Mouse (Mus musculus) adrenal gland, adult 8-10 months (tissue): ENCODE measurements around the gene Gpr135. TPM values are rescaled to one million over a fixed set of nuclear protein-coding genes. Genes with fewer than 3 reads are reported as not detected.
A peak's percentile ranks its signal among the peaks of the same experiment; 100 is the strongest.
"Not testable (repeated sequence)": the region's sequence is repeated elsewhere in the genome, so short reads cannot be mapped to it uniquely, and the experiment has no call there.

Experiments used
- DNase-seq: peaks from one replicate; pipeline ENCODE4 v3.0.0; 2022
- total RNA-seq, 4 experiments: library from RNA; stranded (reverse); gene quantifications; 2 replicates each; pipeline ENCODE4 v1.2.4; 2022

Gpr135 gene
- total RNA-seq, 4 experiments from 2014 or later = 2.2 to 2.9 (median 2.6) TPM

DNA sequence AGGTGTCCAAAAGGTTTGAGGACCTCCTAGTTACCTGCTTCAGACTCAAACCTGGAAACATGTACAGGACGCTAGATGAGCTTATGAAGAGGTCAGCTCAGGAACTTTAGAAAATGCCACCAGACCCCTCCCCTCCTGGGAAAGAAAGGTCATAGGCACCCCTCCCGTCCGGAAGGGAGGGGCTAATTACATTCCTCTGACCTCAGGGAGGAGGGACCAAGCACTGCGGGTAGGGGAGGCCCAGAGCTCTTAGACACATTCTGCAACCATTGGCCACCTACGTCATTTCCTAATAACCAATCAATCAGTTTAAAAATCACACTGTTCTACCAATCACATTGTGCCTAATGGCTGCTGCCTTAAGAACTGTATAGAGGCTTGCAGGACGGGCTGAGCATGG lies 18.4 kb downstream of the Gpr135 start:
- no peak for DNase-seq

DNA sequence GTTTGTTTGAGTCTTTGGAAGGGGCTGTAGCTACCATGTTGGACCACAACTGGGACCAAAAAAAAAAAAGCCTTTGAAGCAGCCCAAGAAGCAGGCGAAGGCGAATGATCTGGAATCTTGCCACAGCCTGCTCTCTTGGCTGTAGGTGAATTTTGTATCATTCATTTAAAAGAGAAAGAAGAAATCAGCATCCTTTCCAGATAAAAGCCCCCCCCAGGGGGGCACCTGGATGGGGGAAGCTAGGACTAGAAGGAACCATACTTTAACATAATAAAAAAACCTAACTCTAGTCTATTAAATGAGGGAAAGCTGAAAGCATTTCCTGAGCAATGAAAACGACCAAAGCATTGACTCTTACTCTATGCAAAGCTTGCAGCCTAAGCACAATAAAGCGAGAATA lies 20.1 kb downstream of the Gpr135 start:
- no peak for DNase-seq

DNA sequence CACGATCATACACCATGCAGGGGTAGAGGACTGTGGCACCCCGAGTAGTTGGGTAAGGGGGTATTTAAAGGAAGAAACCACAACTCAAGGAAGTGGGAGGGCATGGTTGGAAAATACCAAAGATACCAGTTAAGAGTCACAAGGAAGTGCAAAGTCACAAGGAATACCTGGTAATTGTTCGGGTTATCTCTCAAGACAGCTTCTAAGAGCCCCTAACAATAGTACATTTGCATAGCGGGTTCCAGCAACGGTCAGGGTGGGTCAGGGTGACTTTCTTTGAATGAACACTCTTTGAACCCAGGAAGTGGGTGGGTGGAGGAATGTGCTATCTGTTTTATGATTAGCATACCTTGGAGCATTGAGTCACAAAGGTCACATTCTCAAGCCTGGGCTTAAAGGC lies 20.8 kb downstream of the Gpr135 start:
- DNase-seq = not testable (repeated sequence)

DNA sequence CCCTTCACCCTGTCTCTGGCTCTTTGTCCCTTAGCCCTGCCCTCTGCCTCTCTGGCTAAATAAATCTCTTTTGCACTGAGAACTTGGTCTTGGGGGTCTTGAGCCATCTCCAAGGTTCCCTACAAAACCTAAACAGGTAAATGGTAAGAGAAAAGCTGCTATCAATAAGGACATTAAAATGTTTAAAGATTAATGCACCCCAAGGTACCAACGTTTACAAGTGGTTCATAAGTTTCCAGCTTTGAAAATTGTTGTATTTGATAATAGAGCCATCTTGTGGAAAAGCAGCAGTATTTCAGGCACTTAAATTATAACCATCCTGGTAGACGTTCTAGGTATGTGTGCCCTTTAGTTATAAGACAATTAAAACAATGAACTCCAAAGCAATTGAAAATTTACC lies 23.4 kb downstream of the Gpr135 start:
- no peak for DNase-seq

DNA sequence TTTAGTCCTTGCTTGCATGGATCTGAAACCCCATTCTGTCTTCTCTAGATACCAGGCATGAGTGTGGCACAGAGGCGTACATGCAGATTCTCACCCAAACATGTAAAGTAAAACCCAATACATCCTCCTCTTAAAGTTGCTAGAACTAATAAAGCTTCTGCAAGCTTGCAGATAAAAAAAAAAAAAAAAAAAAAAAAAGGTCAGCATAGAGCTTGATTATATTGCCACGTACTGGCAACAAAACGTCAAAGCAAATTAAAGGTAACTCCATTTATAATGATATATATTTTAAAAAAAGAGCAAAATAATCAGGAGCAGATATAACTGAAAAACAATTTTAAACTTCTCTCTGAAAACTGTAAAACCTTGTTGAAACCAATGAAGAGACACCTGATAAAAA lies 29.7 kb downstream of the Gpr135 start:
- DNase-seq = no peak

DNA sequence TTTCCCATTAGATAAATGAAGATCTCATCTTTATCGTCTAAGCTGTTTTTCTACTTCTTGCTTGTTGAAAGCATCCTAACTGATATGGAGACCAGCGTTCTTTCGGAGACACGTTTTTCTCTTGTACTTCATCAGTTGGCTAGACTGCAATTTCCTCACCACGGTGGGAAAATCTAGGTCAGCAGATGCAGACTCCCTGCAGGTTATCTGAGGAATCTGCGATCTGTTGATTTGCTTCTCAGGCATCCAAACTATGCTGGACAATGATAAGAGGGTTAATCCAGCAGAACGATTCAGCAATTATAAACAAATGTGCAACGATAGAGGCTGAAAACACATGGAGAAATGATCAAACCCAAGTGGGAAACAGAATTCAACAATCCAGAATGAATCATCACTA lies 31.4 kb downstream of the Gpr135 start:
- no peak for DNase-seq

DNA sequence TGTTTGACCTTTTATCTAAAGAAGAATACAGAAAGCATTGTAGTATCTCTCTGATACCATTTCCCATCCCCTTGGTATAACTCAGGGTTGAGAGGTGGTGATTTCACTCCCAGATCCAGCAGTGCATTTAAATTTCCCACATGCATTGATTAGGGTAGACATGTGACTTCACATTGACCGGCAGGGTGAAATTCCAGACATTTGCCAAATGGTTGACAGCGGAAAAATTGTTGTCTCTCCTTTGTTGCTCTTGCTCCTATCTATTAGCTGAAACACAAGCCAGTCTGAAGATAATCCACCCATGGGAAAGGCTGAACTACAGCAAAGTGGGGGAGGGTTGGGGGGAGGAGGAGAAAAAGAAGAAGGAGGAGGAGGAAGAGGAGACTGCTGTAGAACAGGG lies 32.1 kb downstream of the Gpr135 start:
- no peak for DNase-seq

DNA sequence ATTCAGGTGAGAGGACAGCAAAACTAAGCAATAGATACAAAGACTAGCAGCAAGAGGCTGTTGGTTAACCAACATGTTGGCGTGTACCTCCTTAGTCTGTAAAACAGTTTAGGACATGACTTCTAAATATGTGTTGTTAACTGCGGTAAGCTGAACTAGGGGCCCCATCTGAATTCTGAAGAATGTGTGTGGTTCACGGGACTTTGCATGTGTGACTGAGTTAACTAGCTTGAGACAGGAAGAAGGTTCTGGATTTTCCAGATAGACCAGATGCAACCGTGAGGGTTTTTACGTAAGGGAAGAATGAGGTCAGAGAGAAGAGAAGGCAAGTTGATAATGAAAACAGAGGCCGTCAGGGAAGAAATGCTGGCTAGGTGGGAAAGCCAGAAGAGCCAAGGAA lies 33.9 kb downstream of the Gpr135 start:
- no peak for DNase-seq

DNA sequence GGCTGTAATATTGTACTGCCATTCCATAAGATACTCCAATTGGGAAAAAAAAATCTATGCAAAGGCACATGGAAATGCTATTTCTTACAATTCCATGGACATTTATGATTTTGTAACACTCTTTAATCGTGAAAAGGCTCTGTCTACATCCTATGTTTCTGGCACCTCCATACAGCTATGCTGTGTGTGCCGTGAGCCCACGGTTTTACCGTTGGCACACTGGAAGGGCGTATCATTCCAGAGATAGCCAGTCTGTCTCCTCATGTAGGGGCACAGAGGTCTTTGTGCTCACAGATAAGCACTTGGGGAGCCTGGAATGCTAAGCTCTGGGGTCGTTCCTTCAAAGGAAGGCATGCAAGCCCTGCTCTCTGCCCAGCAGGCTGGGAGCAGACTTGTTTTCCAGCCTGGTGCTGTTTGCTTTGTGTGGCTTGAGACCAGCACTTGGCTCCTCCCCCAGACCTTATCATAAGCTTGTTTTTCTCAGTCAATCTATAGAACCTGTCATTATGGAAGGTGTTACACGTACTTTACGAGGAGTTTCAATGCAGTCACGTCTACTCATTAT lies 34.7 kb downstream of the Gpr135 start:
- no peak for DNase-seq

DNA sequence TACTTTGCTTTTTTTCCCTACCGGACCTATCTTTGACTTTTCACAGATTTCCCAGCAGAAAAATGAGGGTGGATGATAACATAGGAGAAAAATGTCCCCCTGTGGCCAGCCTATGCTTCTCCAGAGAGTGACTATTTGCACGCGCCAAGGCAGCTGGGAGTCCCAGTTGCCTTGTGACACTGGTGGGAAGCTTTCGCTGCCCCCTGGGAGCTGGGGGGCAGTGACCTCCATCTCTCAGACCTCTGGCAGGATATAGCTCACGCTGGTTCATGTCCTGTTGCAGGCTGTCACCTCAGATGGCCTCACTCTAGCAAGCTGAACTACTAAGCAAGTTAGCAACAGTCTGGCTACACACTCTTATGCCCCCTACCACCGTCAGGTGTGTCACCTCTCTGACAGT lies 39.1 kb downstream of the Gpr135 start:
- no peak for DNase-seq

DNA sequence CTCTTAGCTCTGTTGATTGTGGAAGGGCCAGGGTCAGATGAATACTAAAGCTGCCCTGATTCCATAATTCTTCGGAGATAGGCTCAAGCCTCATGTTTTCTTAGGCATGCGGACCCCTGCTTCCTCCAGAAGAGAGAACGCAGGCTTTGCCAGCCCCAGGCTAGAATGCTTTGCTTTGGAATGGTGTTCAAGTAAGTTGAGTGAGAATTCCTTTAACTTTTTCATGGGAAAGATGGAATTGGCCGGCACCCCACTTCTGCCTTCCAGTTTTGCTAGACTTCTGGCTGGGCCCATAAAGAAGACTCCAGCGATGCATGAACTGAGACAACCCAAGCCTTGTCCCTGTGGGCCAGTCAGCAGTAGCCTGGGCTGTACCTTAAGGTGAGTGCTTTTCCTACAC lies 39.8 kb downstream of the Gpr135 start:
- no peak for DNase-seq

DNA sequence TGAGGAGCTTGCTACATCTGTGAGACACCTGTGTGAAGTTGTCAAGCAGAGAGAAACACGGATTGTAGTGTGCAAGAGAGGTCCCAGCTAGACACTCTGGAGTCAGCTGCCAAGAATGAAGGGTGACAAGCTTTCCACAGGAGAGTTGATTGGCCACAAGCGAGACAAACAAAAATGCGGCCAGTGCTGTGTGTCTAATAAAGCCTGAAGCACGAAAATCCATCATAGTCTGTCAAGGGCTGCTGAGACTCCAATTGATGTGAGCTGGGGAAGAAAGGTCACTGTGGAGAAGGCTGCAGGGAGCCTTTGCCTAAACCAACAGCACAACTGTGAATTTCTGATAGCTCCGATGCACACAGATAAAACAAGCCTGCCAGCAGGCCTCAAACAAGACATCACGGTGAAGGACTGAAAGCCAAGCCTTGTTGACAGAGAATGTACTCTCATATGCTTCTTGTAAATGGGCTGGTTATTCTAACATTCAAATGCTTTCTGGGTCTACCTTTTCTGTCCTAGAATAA lies 45.6 kb downstream of the Gpr135 start:
- no peak for DNase-seq

DNA sequence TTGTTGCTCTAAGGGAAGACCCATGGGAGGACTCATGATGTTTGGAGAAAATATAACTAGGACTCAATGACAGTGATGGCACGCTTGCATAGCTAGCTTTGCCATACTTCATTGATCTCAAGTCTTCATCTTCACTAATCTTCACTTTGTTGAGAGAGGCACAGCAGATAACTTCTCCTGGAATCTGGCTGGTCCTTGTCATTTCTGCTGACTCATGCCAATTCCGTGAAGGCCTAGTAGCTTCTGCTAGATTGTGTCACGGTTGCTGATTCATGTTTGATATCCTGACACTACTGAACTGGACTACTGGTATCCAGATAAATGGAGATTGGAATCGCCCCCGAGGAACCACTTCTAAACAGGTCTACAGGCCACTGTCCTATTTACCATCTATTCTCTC lies 47.4 kb downstream of the Gpr135 start:
- DNase-seq = no peak

DNA sequence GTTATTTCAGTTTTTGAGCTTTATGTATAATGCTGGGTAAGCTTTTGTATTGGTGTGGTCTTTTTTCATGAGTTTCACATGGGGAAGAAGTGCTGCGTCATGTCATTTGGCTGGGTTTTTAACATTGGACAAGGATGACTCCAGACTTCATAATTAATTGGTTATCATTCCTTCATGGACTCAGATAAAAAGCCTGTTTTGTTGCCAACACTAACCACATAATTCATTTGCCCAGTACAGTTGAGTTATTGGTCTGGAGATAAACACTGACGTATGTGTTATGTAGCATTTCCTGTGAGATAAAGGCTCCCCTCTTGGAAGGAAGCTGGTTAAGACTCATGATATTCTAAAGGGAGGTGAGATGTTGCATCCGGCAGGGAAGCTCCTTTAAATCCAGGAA lies 48.1 kb downstream of the Gpr135 start:
- peak; percentile 28 for DNase-seq

DNA sequence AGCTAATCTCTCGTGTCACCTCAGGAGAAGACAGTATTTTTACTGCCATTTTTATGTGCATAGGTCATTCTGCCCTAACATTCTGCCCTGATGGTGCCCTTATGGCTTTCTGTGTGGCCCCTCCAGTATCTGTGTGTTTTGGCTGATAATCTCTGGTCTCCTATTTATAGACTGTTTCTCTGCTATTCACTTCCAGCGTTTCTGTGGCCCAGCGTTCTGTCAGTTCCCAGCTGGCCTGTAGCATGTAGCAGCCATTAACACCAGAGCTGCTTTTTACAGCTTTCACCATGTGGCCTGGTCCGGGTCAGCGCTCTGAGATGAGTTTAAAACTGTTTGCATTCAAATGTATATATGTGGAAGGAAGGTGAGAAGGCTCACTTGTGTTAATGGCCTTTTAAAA lies 49.4 kb downstream of the Gpr135 start:
- DNase-seq = no peak

DNA sequence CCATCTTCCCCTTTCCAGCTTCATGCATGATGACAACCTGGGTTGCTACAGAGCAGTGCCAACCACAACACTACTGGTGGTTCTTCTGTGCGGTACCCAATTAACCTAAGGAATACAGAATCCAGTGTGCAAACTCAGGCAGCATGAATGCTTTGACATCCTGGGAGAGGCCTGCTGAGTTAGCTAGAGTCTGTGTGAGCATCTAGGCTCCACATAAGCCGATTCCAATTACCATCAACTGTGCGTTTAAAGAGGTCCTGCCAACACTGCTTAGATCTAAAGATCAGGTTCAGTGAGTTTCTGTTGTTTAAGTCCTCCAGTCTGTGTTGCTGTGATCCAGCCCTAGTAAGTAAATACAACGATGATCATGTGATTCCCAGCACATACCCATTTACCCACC lies 50.6 kb downstream of the Gpr135 start:
- no peak for DNase-seq

Other genes with a start within 250 kb of the Gpr135 start
- gene Daam1, start 240.0 kb downstream of the Gpr135 start, total RNA-seq = 10 to 100 TPM; 22.6 to 28.0 (median 26.9) TPM
- 10 to 100 TPM; 15.1 to 16.6 (median 16.1) TPM for gene L3hypdh, start 14.3 kb upstream of the Gpr135 start, total RNA-seq
- gene Jkamp, start 14.5 kb upstream of the Gpr135 start, total RNA-seq = 10 to 100 TPM; 54.7 to 62.8 (median 59.2) TPM
- gene Ccdc175, start 113.9 kb upstream of the Gpr135 start, total RNA-seq = not detected